Mouse (Mus musculus): ENCODE measurements around the gene Methig1. TPM values are rescaled to one million over a fixed set of nuclear protein-coding genes. Genes with fewer than 3 reads are reported as not detected.
"Not testable (repeated sequence)": the region's sequence is repeated elsewhere in the genome, so short reads cannot be mapped to it uniquely, and the experiment has no call there.

Gene Methig1
- not detected for total RNA-seq (2021)
- long read RNA-seq, experiment 1: 0 reads
- long read RNA-seq, experiment 2: 0 reads

DNA sequence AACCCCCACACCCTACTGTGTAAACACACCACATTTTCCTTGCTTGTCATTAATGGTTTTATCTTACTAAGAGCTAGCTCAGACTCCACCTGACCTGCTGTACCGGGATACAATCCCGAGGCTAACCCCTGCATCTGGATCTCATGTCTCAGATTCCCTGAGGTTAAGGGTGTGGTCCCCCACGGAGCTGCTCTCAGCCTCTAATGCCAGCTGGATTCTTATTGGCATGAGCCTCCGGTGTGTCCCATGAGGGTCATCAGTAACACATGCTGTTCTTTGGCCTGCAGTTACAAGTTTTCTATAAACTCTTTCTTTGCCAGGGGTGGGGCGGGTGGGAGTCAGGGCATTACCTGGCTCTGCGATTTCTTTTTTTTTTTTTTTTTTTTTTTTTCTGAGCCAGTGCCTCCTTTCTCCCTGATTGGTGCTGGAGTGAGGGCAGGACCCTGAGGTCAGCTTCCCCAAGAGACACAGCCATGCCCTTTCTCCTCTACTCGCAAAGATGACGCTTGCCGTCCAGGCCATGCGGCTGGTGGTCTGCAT, at the start of gene Methig1, which contains the start of gene Mettl7a2:
Methig1 (plus strand) TSS at position 439 of the 540 bp plus-strand sequence.
Mettl7a2 (plus strand) TSS at position 490 of the 540 bp plus-strand sequence.
- no peak for DNase-seq (ENCODE audit: low spot score in 2 of 2)

DNA sequence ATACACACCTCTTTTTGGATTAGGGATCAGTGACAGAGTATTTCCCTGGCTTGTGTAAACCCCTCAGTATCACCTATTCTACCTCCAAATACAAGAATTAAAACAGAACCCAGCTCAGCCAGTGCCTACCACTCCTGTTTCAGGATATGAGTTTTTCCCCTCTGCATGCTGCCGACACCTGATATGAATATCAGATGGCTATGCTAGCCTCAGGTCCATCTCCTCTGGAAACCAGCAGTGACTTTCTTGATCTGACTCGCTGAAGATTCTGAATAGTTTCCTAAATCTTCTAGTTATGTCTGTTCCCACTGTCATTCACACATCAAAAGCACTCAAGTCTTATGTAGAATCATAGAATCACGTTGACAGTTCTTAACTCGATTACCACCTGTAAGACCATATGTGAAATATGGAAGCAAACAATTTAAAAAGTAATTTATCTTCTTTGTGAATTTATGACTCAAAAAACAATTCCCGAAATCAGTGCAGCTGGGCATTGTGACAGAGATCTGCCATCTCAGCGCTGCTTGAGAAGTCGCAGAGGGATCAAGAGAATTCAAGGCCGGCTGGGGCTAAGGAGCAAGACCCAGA, 49.4 kb upstream of the Methig1 start:
- DNase-seq (ENCODE audit: low spot score in 2 of 2): no peak

DNA sequence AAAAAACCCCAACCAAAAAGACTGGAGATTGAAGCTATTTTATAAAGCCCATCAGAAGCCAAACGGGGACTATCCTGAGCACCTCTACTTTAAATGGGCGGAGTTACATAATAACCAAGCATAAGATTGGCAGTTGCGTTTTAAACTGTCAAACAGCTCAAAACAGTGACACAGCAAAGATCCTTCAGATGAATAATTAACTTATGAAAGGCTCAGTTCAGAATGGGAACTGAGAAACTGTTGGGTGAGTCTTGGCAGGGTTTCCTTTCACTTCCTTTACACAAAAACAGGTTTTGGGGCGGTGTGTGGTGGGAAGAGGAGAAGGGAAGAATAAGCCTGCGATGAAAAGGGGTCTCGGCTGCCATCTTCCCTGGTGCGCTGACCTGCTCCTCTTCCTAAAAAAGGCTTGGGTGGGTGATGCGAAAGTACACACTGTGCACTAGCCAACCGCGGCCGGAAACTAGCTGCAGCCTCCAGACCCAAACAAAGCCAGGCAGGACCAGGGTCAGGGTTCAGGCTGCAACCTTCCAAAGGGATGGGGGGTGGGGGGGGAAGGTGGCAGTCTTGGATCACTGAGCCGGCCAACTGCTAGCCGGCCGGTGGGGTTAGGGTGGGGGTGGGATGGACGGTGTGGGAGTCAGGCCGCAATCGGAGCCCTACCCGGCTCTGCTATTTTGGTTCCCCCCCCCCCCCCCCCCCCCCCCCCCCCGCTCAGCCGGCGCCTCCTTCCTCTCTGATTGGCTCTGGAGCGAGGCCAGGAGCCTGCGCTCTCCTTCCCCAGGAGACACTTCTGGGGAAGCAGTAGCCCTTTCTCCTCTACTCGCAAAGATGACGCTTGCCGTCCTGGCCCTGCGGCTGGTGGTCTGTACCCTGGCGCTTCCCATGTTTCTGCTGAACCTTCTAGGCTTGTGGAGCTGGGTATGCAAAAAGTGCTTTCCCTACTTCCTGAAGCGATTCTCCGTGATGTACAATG, 48.6 kb upstream of the Methig1 start, which contains the start of gene Mettl7a1:
Mettl7a1 (plus strand) TSS at position 122 of the 973 bp plus-strand sequence.
- peak; percentile 68 to 84 for DNase-seq (ENCODE audit: low spot score in 2 of 2)

DNA sequence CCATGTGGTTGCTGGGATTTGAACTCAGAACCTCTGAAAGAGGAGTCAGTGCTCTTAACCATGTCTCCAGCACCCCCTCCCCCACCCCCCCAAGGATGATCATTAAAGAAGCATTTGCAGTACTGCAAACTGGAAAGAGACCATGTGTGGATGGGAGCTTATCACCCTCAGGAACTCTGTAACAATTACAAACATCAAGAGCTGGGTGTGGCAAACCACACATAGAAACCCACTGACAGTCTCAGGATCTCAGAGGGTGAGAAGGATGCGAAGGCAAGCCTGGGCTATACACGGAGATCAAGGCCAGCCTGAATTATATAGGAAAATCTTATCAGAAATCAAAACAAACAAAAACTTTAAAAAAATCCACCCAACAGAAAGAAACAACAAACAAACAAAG, 46.7 kb upstream of the Methig1 start:
- no peak for DNase-seq (ENCODE audit: low spot score in 2 of 2)

DNA sequence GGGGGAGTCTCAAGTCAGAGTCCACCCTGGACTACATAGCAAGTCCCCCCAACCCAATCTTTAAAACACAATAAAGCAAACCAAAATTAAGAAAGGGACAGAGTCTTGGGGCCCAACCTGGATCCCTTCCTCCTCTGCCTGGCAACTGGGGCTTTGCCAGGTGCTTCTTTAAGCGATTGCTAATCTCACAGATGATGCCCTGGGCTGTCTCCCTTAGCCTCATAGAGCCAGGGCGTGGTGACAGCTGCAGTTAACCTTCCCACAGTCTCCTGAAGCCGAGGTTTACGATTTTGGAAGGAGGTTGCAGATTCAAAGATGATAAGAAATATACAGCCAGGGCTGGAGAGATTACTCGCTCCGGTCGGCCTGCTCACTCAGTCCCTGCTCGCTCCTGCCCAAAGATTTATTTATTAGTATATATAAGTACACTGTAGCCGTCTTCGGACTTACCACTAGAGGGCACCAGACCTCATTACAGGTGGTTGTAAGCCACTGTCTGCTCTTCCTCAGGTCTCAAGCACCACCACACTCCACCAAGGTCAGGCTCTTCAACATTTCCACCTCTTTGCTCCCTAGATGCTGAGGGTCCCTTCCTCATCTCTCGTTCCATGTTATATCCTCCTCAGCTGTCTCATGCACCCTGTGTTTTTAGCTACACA, 45.4 kb upstream of the Methig1 start:
- DNase-seq (ENCODE audit: low spot score in 2 of 2): not testable (repeated sequence)

DNA sequence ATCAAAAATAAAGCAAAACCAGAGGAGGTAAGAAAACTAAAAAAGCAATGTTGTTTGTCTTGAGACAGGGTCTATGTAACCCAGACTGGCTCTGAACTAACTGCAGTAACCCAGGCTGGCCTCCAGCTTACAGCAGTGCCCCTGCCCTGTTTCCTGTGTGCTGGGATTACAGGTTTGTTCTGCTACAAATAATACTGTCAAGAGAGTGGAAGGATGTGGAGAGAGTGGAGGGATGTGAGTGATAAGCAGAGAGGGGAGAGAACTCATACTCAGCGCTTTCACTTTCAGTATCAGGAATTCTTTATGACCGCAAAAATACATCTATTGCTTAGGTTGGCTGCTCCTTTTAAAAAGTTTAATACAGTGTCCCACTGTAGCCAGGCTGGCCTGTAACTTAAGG, 40.6 kb upstream of the Methig1 start:
- DNase-seq (ENCODE audit: low spot score in 2 of 2): no peak

DNA sequence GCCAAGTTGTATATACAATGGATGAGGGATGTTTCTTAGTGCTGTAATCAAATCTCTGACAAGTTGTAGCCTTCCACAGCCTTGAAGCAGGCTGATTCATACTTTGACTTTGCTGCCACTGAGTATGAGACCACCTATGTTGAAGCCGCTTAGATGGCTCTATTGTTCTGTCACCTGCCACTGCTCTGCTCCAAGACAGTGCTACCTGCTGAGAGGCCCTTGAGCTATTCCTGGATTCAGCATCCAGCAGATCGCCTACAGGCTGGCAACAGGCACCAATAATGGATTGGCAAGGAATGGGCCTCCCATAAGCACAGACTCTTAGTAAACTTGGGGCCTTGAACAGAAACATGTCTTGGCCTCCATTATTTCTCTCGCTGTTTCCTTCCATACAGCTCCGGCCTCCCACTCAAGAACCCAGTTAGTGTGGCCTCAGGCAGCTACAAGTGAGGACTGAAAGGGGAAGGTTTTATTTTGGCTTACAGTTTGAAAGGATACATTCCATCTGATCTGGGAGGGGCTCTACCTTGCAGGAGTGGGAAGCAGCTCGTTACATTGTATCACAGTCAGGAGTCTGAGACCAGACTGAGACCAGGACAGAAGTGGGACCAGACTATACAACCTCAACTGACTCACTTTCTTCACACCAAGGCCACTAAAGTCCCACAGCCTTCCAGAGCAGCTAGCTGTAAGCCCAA, 38.4 kb upstream of the Methig1 start:
- no peak for DNase-seq (ENCODE audit: low spot score in 2 of 2)

DNA sequence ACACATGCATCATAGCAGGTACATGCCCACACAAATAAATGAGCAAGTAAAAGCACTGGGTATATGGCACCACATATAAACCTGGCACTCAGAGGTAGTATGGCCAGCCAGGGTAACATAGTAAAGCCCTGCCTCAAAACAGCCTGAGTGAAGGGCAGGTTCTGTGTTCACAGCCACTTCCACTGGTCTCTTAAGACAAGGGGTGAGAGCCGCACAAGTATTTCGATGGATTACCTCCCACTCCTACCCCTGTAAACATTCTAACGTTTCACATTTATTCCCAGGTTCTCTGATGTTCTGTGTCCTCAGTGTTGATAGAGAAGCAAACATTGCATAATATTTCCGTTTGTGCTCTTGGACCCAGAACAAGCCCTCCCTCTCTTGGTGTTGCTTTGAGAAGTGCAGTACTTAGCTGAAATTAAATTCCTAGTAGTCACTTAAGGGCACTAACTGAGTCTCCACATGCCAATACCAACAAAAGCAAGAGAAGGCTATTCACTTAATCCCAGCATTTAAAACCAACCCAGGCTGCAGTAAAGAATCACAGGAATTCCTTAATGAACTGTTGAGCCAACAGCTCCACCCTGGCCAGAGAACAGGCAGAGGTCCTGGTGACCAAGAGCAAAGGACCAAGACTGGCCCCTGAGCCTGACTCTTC, 34.8 kb upstream of the Methig1 start:
- DNase-seq (ENCODE audit: low spot score in 2 of 2): not testable (repeated sequence)

DNA sequence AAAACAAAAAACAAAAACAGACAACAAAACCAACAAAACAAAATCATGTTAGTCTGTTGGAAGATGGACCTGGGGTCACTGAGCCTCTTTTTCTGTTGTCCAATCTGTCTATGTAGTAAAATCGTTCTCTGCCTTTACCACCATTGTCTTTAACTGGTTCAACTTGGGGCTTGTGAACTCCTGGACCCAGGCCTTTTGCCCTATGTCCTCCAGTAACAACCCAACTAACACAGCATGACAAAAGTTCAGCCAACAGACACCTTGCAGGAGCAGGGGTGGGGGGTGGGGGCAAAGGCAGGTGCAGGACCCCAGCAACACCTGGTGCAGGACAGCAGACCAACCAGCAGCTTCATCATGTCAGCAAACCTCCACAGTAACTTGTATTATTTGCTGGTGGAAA, 33.1 kb upstream of the Methig1 start:
- DNase-seq (ENCODE audit: low spot score in 2 of 2): no peak

DNA sequence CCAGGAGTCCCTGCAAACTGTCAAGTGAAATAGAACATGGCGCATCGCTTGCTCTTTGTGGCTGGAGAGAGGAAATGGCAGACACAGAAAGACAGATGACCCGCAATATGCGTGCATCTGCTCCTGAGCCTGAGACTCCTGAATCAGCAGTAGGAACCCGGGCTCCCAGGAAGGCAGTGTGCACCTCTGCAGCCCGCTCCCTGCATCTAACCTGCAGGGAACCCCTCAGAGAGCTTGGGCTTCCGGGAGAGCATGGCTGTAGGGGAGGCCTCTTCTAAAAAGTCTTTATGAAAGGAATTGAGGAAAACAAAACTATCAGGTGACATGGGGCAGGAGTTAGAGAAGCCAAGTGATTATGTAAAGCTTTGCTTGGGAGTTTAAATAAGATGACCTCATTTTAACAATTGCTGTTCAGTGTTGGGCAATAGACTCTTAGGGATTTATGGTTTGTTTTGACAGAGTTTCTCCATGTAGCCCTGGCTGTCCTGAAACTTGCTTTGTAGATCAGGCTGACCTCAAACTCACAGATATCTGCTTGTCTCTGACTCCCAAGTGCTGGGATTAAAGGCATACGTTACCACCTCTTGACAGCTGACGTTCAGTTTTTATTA, 32.5 kb upstream of the Methig1 start:
- no peak for DNase-seq (ENCODE audit: low spot score in 2 of 2)

DNA sequence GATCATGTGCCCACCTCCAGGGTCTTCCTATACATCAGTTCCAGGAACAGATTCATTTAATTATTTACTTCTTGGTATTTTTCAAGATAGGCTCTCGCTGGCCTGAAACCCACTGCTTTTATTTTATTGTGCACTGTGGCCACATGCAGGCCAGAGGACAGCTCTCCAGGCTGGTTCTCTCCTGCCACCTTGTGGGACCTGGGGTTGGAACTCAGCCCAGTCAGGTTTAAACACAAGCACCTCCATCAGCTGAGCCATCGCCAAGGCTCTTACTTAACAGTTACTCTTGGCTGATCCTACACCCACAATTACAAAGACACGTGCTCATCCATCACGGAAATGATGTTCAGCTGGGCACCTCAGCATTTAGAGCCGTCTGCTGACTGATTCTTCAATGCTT, 31.8 kb upstream of the Methig1 start:
- no peak for DNase-seq (ENCODE audit: low spot score in 2 of 2)

DNA sequence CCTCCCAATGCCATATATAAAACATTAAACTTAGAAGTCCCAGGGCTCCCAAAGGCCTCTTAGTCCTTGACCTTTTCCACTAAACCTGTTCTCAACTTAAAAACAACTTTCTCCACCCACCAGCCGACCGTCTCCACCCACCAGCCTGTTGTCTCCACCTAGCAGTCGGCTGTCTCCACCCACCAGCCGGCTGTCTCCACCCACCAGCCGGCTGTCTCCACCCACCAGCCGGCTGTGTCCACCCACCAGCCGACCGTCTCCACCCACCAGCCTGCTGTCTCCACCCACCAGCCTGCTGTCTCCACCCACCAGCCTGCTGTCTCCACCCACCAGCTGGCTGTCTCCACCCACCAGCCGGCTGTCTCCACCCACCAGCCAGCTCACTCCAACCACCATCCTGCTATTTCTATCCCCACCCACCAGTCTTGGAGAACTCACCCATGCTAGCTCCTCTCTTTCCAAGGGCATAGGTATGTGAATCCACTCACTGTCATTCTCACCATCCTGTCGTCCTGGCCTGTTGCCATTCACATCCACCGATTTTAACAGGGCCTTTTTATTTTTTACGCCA, 28.8 kb upstream of the Methig1 start:
- DNase-seq (ENCODE audit: low spot score in 2 of 2): no peak

DNA sequence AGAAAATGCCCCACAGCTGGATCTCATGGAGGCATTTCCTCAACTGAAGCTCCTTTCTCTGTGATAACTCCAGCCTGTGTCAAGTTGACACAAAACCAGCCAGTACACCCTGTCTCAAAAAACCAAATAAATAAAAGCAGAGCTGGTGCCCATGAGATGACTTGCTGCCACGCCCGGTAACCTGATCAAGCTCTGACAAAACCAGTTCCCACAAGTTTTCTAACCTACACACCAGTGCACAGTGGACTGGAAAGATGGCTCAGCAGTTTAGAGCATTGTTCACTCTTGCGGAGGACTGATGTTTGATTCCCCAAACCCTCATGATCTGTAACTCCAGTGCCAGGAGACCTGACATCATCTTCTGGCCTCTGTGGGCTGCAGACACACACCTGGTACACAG, 27.7 kb upstream of the Methig1 start:
- DNase-seq (ENCODE audit: low spot score in 2 of 2): no peak

DNA sequence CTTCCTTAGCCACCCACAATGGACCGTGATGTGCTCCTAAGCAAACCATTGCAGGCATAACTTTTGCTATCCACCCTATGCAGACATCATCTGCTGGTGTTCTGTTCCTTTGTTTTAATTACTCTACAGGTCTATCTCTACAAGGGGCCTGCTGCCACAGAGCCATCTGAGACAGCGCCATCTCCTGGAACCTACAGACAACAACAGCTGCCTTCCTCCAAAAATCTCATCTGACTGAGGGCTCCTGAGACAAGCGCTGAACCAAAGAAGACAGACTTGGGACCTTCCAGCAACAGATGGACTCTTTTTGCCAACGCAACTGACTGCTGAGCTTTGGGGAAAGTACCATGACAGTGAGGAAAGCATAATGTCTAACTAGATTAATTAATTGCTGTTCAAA, 24.9 kb upstream of the Methig1 start:
- DNase-seq (ENCODE audit: low spot score in 2 of 2): not testable (repeated sequence)

DNA sequence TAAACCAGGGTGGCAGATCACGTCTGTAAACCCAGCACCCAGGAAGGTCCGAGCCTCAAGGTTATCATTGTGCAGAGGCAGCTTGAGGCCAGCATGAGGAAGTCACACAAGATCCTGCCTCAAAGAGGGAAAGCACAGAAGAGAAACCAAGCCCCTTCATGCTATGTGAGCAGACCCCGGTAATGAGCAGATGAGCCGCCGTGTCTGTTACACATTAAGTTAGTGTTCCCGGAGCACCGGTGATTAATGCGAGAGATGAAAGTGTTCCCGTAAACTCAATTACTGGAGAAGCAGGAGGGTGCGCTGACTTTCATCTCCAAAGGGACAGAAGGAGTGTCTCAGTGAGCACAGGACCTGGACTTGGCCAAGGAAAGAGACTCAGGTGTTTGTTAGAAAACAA, 23.6 kb upstream of the Methig1 start:
- not testable (repeated sequence) for DNase-seq (ENCODE audit: low spot score in 2 of 2)

DNA sequence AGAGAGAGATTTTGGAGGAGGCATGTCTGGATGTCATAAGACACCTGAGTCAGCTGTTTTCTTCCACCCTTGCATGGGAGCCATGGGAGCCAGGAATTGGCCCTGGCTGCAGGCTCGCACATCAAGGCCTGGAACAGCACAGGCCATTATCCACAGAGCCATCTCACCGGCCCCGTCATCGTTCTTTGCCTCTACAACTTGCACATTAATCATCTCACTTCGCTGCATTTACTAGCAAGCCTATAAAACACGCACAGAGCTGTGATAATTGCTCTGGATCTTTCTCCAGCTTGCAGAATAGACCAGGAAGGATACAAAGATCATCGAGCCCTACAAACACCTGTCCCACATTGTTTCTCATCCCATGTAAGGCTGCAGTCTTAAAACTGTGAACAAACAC, 22.2 kb upstream of the Methig1 start:
- DNase-seq (ENCODE audit: low spot score in 2 of 2): no peak

DNA sequence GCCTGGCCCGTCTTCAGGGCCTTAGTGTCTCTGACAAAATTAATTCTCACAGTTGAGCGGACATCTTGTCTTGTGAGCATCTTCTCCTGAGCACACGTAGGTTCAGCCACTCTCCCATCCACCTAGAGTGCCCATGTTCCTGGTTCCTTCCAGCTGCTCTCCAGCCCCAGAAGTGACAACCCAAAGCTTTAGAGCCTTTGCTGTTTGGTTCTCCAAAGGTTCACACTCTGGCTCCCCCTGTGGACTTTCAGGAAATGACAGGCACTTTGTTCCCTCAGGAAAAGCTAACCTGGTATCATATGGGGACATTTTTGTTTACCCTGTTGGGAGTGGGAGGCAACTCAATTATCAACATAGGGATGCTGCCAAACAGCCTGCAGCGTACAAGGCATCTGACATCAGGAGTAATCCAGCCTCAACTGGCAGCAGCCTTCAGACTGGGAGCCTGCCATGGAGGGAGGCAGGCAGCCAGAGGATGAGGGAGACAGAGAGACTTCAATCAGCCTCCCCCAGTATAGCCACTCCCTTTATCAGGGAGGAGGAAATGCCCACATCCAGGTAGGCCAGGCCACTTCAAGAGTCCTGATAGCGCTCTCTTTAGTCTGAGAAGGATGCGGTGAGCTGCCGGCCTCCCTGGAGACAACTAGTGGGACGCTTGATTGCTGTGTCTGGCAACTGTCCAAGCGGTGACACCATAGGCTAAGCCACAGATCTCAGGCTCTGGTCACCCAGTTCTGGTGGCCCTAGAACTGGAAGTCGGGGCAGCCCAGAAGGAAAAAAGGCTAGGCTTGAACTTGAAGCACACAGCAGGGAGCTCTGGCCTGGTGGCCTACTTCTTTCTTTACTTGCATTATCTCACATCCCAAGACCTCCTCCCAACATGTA, 20.6 kb upstream of the Methig1 start:
- not testable (repeated sequence) for DNase-seq (ENCODE audit: low spot score in 2 of 2)

DNA sequence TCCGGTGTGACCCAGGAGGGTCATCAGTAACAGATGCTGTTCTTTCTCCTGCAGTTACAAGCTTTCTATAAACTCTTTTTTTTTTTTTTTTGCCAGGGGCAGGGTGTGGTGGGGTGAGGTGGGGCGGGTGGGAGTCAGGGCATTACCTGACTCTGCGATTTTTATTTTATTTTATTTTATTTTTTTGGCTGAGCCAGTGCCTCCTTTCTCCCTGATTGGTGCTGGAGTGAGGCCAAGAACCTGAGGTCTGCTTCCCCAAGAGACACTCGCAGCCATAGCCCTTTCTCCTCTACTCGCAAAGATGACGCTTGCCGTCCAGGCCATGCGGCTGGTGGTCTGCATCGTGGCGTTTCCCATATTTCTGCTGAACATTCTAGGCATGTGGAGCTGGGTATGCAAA, 18.3 kb upstream of the Methig1 start, which contains the start of gene Mettl7a3:
Mettl7a3 (plus strand) TSS at position 301 of the 400 bp plus-strand sequence.
- no peak for DNase-seq (ENCODE audit: low spot score in 2 of 2)

Measured in gastrocnemius, postnatal 4 days (tissue).